Mouse (Mus musculus): ENCODE results near the gene Olfr1382.
"Not testable (repeated sequence)": the region's sequence is repeated elsewhere in the genome, so short reads cannot be mapped to it uniquely, and the experiment has no call there.

- TF ChIP-seq CTCF (IDR thresholded peaks at IDR 0.05; ENCODE audit: control insufficient read depth, insufficient read depth, insufficient replicate concordance, low read depth, low read length); POLR2A (IDR thresholded peaks at IDR 0.05; ENCODE audit: control insufficient read depth, low read depth, low read length): not testable (repeated sequence)
These were observed 8.6 kb downstream of the Olfr1382 start for GRCm38 (mm10) chr11:49536631-49537030.
